Mouse (Mus musculus) liver, adult 2 months (tissue): ENCODE results near the gene Kif26b. TPM values are rescaled to one million over a fixed set of nuclear protein-coding genes. Genes with fewer than 3 reads are reported as not detected.

Experiments used
- DNase-seq: peaks from one replicate; pipeline ENCODE4 v3.0.0-alpha.2; 2011; ENCODE audit warnings: low read depth, low spot score; ENCODE audit errors: extremely low read depth
- H3K27ac ChIP-seq: fragments of 200-500 bp; replicated peaks from 2 replicates; pipeline ENCODE4 v1.5.1; 2012; ENCODE audit warnings: low read depth, mild to moderate bottlenecking, control low read depth, inconsistent platforms, low read length; ENCODE audit not compliant: insufficient read depth
- H3K27me3 ChIP-seq: fragments of 200-500 bp; 2 replicates; pipeline ENCODE4 v1.6.1; 2012; ENCODE audit warnings: mild to moderate bottlenecking, moderate library complexity, low read length, inconsistent platforms; ENCODE audit not compliant: control insufficient read depth, insufficient read depth
- H3K36me3 ChIP-seq: fragments of 200-500 bp; 2 replicates; pipeline ENCODE4 v1.6.1; 2012; ENCODE audit warnings: low read length, inconsistent platforms; ENCODE audit not compliant: control insufficient read depth, insufficient read depth
- H3K4me1 ChIP-seq: fragments of 200-500 bp; 2 replicates; pipeline ENCODE4 v1.6.1; 2011; ENCODE audit warnings: low read length; ENCODE audit not compliant: control insufficient read depth, insufficient read depth
- H3K4me3 ChIP-seq: fragments of 200-500 bp; 2 replicates; pipeline ENCODE4 v1.5.1; 2011; ENCODE audit warnings: low read depth, mild to moderate bottlenecking, control low read depth, low read length, moderate library complexity; ENCODE audit not compliant: insufficient read depth
- H3K79me2 ChIP-seq: fragments of 200-500 bp; 2 replicates; pipeline ENCODE4 v1.6.1; 2012; ENCODE audit warnings: inconsistent platforms, mild to moderate bottlenecking, low read length, moderate library complexity; ENCODE audit not compliant: control insufficient read depth, insufficient read depth
- H3K9ac ChIP-seq: fragments of 200-500 bp; 2 replicates; pipeline ENCODE4 v1.6.1; 2012; ENCODE audit warnings: low read depth, mild to moderate bottlenecking, control low read depth, inconsistent platforms, low read length
- CTCF ChIP-seq: fragments of 200-500 bp; IDR thresholded peaks from 2 replicates; pipeline ENCODE4 v1.5.1; 2011; ENCODE audit warnings: low read depth, low read length, control low read depth
- POLR2A ChIP-seq: fragments of 200-500 bp; IDR thresholded peaks from 2 replicates; pipeline ENCODE4 v1.6.1; 2011; ENCODE audit warnings: low read length, control low read depth; ENCODE audit not compliant: insufficient read depth; ENCODE audit errors: extremely low read depth
- WGBS: fragments of 180-500 bp; shearing (Covaris S2); methylation state at CpG from one replicate; pipeline ENCODE4 v1.1.7; 2018; 5-methylcytosine and 5-hydroxymethylcytosine counted together
- polyA plus RNA-seq: library from polyadenylated mRNA; depleted of rRNA; stranded (reverse); fragments of >200 nt; gene quantifications from 2 replicates; pipeline ENCODE4 v1.2.3, GENCODE M21; 2012
- total RNA-seq: library from RNA; depleted of rRNA; stranded (reverse); fragments of >200 nt; gene quantifications from 2 replicates; pipeline ENCODE4 v1.2.3, GENCODE M21; 2014

The Kif26b gene
- total and polyA plus RNA-seq, 2 experiments, result 0.10 to 0.28 TPM

DNA sequence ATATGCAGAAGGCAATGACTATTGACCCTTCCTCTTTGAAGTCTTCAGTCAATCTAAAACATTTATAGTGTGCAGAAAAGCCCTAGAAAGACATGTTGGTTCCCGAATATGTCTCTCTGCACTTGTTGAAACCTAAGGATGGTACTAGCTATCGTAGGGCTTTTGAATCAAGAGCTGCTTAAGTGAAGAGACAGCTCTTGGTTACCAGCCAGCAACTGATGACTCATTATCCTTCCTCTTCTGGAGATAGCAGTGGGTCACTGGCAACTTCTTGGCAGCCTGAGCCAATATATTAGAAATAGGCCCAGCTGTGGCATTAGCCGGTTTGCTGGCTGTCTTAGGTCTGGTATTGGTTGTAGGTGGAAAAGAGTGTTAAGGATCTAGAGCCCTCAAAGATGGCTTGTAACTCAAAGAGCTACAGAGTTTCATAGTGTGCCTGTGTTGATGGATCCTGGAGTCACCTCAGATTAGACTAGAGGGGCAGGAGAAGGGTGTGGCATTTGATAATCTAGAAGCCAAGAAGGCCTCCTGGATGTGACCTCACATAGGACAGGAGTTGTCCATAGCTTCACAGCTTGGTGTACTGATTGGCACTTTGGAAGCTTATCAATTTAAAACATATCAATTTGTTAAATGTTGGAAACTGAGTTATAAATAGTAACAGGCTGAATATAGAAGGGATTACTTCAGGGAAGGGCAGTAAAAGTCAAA lies 146.8 kb downstream of the Kif26b start:
- Histone ChIP-seq H3K79me2 (no peaks in the 10 kb centered on the region), H3K4me1 (no peaks in the 10 kb centered on the region), H3K9ac (no peak overlapping the region), H3K27me3 (no peaks in the 10 kb centered on the region), H3K36me3 (no peaks in the 10 kb centered on the region), H3K27ac (no peak overlapping the region), H3K4me3 (no peak overlapping the region)
- 71% methylated on average over 3 of the region's 3 CpGs for WGBS
- DNase-seq, result peak; percentile 3
- TF ChIP-seq CTCF (no peak), POLR2A (no peak)

GRCm38 (mm10) chr1:178677160-178677559 lies 148.2 kb downstream of the Kif26b start:
- H3K27ac ChIP-seq, result no peak overlapping the region
- no peak overlapping the region for H3K9ac ChIP-seq
- no peaks in the 10 kb centered on the region for H3K79me2 ChIP-seq
- TF ChIP-seq CTCF (no peak), POLR2A (no peak)
- no peaks in the 10 kb centered on the region for H3K4me1 ChIP-seq
- H3K36me3 ChIP-seq, result no peaks in the 10 kb centered on the region
- no peak for DNase-seq
- H3K27me3 ChIP-seq, result no peaks in the 10 kb centered on the region
- 90% methylated on average over 12 of the region's 12 CpGs for WGBS
- H3K4me3 ChIP-seq, result no peak overlapping the region

DNA sequence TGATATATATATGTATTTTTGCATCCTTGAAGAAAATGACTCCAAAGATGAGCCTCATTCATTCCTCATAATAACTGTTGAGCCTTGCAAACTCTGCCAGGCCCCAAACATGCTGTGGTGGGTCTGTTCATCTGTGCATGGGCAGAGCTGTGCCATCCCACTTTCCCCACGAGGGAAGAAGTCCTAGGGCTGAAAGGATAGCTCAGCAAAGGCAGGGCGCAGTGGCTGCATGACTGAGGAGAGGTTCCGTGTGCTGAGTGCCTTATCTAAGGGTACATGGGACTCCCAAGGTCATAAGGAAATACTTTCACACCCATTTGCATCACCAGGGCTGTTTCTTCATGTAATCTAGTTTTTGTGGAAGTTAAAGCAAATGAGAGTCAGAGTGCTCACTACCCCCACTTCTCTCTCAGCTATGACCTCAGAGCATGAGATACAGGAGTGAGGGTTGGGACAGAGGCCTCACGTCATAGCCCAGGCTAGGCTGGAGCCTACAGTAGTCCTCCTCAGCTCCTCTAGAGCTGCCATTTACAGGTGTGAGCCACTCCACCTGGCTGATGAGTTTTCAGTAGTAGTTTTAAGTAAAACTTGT lies 148.8 kb downstream of the Kif26b start:
- H3K9ac ChIP-seq, result no peak overlapping the region
- no peaks in the 10 kb centered on the region for H3K36me3 ChIP-seq
- TF ChIP-seq CTCF (no peak), POLR2A (no peak)
- no peak for DNase-seq
- 80% methylated on average over 4 of the region's 4 CpGs for WGBS
- H3K27ac ChIP-seq, result no peak overlapping the region
- no peak overlapping the region for H3K4me3 ChIP-seq
- no peaks in the 10 kb centered on the region for H3K4me1 ChIP-seq
- no peaks in the 10 kb centered on the region for H3K79me2 ChIP-seq
- H3K27me3 ChIP-seq, result no peaks in the 10 kb centered on the region

DNA sequence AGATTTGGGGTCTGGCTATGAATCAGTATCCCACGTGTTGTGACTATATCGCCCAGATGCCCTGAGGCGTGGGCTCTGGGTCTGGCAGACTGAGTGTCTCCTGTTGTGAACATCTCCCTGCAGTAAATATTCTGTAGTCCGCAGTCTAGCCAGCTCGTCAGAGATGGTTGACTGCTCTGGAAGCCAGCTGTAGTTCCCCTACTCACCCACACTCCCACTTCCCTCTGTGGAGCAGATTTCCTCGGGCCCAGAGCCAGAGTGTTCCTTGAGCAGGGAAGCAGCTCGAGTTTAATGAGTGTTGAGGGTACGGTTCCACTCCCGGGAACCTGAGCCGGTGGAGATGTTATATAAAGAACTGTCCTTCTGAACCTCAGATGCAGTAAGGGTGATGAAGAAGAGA lies 154.7 kb downstream of the Kif26b start:
- Histone ChIP-seq H3K4me3 (no peak overlapping the region), H3K36me3 (no peaks in the 10 kb centered on the region), H3K4me1 (no peaks in the 10 kb centered on the region), H3K27ac (no peak overlapping the region), H3K9ac (no peak overlapping the region), H3K79me2 (no peaks in the 10 kb centered on the region), H3K27me3 (no peaks in the 10 kb centered on the region)
- no peak for DNase-seq
- 80% methylated on average over 10 of the region's 10 CpGs for WGBS
- TF ChIP-seq CTCF (no peak), POLR2A (no peak)

DNA sequence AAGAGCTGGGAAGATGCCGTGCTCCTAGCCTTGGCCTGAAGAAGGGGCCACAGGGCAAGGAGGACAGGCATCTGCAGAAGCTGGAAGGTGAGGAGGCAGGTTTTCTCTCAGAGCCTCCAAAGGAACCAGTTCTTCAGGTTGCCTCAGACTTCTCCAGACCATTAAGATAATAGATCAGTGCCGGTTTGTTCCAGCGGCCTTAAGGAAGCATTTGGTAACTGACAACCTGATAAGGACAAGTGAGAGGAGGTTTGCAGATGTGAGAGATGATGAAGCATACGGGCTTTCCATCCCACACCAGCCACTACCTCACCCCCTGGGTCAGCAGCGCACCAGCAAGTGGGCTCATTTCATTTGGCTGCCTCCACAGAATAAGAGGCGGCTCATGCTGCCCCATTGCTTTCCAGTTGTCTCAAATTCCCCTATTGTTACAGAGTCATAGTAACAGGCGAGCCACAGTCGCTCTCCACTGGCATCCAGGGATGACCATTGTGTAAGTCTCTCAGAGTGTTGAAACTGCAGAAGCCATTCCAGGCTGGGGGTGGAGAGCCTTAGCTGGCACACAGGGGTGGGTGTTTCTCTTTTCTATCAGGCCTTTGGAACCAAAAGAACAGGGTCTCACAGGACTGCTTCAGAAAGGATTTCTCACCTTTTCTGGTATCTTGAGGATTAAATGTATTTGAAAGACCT lies 156.2 kb downstream of the Kif26b start:
- TF ChIP-seq POLR2A (no peak), CTCF (no peak)
- no peak overlapping the region for H3K9ac ChIP-seq
- WGBS, result 82% methylated on average over 8 of the region's 8 CpGs
- H3K27me3 ChIP-seq, result no peaks in the 10 kb centered on the region
- no peak overlapping the region for H3K27ac ChIP-seq
- H3K36me3 ChIP-seq, result no peaks in the 10 kb centered on the region
- no peak for DNase-seq
- H3K4me1 ChIP-seq, result no peaks in the 10 kb centered on the region
- no peak overlapping the region for H3K4me3 ChIP-seq
- no peaks in the 10 kb centered on the region for H3K79me2 ChIP-seq

DNA sequence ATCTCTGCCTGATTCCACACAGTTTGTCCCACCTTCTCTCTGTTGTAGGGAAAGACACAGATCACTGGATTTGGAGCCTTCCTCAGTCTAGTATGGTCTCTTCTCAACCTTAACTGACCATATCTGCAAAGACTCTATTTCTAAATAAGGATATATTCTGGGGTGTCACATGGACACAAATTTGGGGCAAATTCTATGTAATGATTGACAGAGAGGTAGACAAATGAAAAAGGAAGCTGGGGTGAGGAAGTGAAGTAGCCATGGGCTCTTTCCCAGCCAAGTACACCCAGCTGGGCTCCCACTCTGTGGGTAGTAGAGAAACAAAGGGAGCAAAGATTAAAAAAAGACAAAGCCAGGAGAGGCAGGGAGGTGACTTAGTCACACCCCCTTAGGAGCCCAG lies 158.0 kb downstream of the Kif26b start:
- Histone ChIP-seq H3K27ac (no peak overlapping the region), H3K9ac (no peak overlapping the region), H3K79me2 (no peaks in the 10 kb centered on the region), H3K36me3 (no peaks in the 10 kb centered on the region), H3K4me3 (no peak overlapping the region), H3K4me1 (no peaks in the 10 kb centered on the region), H3K27me3 (no peaks in the 10 kb centered on the region)
- TF ChIP-seq CTCF (no peak), POLR2A (no peak)
- no peak for DNase-seq
